Mouse (Mus musculus): Measurements from ENCODE around the gene Kng1.
"Not testable (repeated sequence)": the region's sequence is repeated elsewhere in the genome, so short reads cannot be mapped to it uniquely, and the experiment has no call there.

The Kng1 gene

GRCm38 (mm10) chr16:23057668-23058447 lies at the start of gene Kng1:
Gene Kng1, plus strand, starts transcription at chr16:23057865.
- DNase-seq (ENCODE audit: low read depth): not testable (repeated sequence)

GRCm38 (mm10) chr16:23013786-23014185 lies 43.9 kb upstream of the Kng1 start:
- not testable (repeated sequence) for DNase-seq (ENCODE audit: low read depth)

- DNase-seq (ENCODE audit: low read depth): not testable (repeated sequence)
Observed at GRCm38 (mm10) chr16:23014645-23015044, 43.0 kb upstream of the Kng1 start.

GRCm38 (mm10) chr16:23020571-23020970 lies 37.1 kb upstream of the Kng1 start:
- not testable (repeated sequence) for DNase-seq (ENCODE audit: low read depth)

- no peak for DNase-seq (ENCODE audit: low read depth)
Observed at GRCm38 (mm10) chr16:23025111-23025510, 32.6 kb upstream of the Kng1 start.

GRCm38 (mm10) chr16:23026582-23026981 lies 31.1 kb upstream of the Kng1 start:
- DNase-seq (ENCODE audit: low read depth): no peak

- DNase-seq (ENCODE audit: low read depth): not testable (repeated sequence)
Observed at GRCm38 (mm10) chr16:23027341-23027740, 30.3 kb upstream of the Kng1 start.

- not testable (repeated sequence) for DNase-seq (ENCODE audit: low read depth)
Observed at GRCm38 (mm10) chr16:23028966-23029600, 28.6 kb upstream of the Kng1 start, which contains the start of gene Kng2. Gene Kng2, minus strand, starts transcription at chr16:23029482.

GRCm38 (mm10) chr16:23030673-23031435 lies 26.8 kb upstream of the Kng1 start:
- no peak for DNase-seq (ENCODE audit: low read depth)

- DNase-seq (ENCODE audit: low read depth): no peak
Observed at GRCm38 (mm10) chr16:23033673-23034072, 24.0 kb upstream of the Kng1 start.

GRCm38 (mm10) chr16:23037744-23038143 lies 19.9 kb upstream of the Kng1 start:
- no peak for DNase-seq (ENCODE audit: low read depth)

GRCm38 (mm10) chr16:23039281-23039680 lies 18.4 kb upstream of the Kng1 start:
- DNase-seq (ENCODE audit: low read depth): no peak

GRCm38 (mm10) chr16:23040876-23041275 lies 16.8 kb upstream of the Kng1 start:
- DNase-seq (ENCODE audit: low read depth): no peak

GRCm38 (mm10) chr16:23046319-23046718 lies 11.3 kb upstream of the Kng1 start:
- DNase-seq (ENCODE audit: low read depth): no peak

- DNase-seq (ENCODE audit: low read depth): not testable (repeated sequence)
Observed at GRCm38 (mm10) chr16:23059630-23060029, 2.0 kb downstream of the Kng1 start.

- not testable (repeated sequence) for DNase-seq (ENCODE audit: low read depth)
Observed at GRCm38 (mm10) chr16:23060781-23061325, 3.2 kb downstream of the Kng1 start.

- DNase-seq (ENCODE audit: low read depth): not testable (repeated sequence)
Observed at GRCm38 (mm10) chr16:23077516-23077915, 19.9 kb downstream of the Kng1 start.

- not testable (repeated sequence) for DNase-seq (ENCODE audit: low read depth)
Observed at GRCm38 (mm10) chr16:23087159-23087558, 29.5 kb downstream of the Kng1 start.

- not testable (repeated sequence) for DNase-seq (ENCODE audit: low read depth)
Observed at GRCm38 (mm10) chr16:23087712-23088111, 30.0 kb downstream of the Kng1 start.

GRCm38 (mm10) chr16:23088491-23088890 lies 30.8 kb downstream of the Kng1 start:
- not testable (repeated sequence) for DNase-seq (ENCODE audit: low read depth)

- not testable (repeated sequence) for DNase-seq (ENCODE audit: low read depth)
Observed at GRCm38 (mm10) chr16:23091345-23091744, 33.7 kb downstream of the Kng1 start.

GRCm38 (mm10) chr16:23093321-23093953 lies 35.8 kb downstream of the Kng1 start:
- DNase-seq (ENCODE audit: low read depth): no peak
